Mouse (Mus musculus) left cerebral cortex, adult 6 months (tissue): ENCODE data around the gene Vmn1r68. TPM values are rescaled to one million over a fixed set of nuclear protein-coding genes. Genes with fewer than 3 reads are reported as not detected.

Experiments used
- long read RNA-seq, 2 experiments: library from polyadenylated mRNA; unstranded; transcript quantifications; one replicate each; pipeline ENCODE4 v2.0.0; 2019 to 2020
- polyA plus RNA-seq: library from polyadenylated mRNA; unstranded; fragments of <200 nt; fragmentation: Nextera tagmentation; gene quantifications from 2 replicates; pipeline ENCODE4 v1.2.3, GENCODE M21; 2021

Gene Vmn1r68
- polyA plus RNA-seq, result not detected in 2 replicates
- long read RNA-seq, experiment 1, result 0 reads
- long read RNA-seq, experiment 2, result 0 reads

DNA sequence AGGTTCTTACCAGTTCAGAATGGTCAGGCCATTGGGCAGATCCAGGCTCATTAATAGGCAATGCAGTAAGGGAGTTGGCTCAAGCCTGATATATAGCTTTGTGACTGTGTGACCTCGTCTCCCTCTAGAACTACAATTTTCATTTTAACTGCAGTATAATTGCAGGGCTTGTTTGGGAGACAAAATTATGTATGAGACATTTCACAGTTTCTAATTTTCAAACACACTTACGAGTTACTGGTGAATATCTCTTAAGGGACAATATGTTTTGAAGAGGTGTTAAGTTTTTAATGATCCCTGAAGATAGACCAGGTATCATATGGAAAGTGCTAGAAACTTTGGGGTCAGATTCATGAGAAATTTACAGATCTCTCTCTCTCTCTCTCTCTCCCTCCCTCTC is at the start of gene Vmn1r68:
TSS of gene Vmn1r68 (minus strand) at position 101 of the 400 bp plus-strand sequence.

GRCm38 (mm10) chr7:10494786-10495521 is 63.3 kb downstream of the Vmn1r68 start, which contains the start of gene Zik1:
Gene Zik1, minus strand, starts transcription at chr7:10495394.

Other genes with a start within 250 kb of the Vmn1r68 start
- not detected in 2 replicates for gene Vmn1r67, start 115.2 kb downstream of the Vmn1r68 start, polyA plus RNA-seq
- 4.7 and 5.7 TPM in 2 replicates for gene Zik1, start 63.1 kb downstream of the Vmn1r68 start, polyA plus RNA-seq
- gene Vmn1r69, start 55.2 kb upstream of the Vmn1r68 start, polyA plus RNA-seq, result not detected in 2 replicates
- 0.03 TPM in 1 of 2 replicates, not detected in the other for gene Vmn1r70, start 73.0 kb upstream of the Vmn1r68 start, polyA plus RNA-seq
- gene Nlrp4b, start 129.3 kb upstream of the Vmn1r68 start, polyA plus RNA-seq, result not detected in 2 replicates
- gene Vmn1r71, start 195.9 kb upstream of the Vmn1r68 start, polyA plus RNA-seq, result not detected in 2 replicates